Mouse (Mus musculus): Measurements from ENCODE around the gene Naaladl2. TPM values are rescaled to one million over a fixed set of nuclear protein-coding genes. Genes with fewer than 3 reads are reported as not detected.

Gene Naaladl2
- polyA plus RNA-seq, 1 experiment from 2014 or later: 0.85 TPM

GRCm38 (mm10) chr3:24391737-24392136 is 752.3 kb downstream of the Naaladl2 start:
- TF ChIP-seq EP300 (IDR thresholded peaks at IDR 0.05; ENCODE audit: low read depth) (no peak), CTCF (IDR thresholded peaks at IDR 0.05; ENCODE audit: low read depth) (no peak)
- ATAC-seq (no peak), DNase-seq (no peak)
- no peak overlapping the region for H3K4me3 ChIP-seq (ENCODE audit: low read depth, low read length)
- H3K4me2 ChIP-seq (ENCODE audit: low read depth, low read length): no peak overlapping the region
- H3K9ac ChIP-seq (replicated peaks): no peak overlapping the region
- H3K9me3 ChIP-seq (ENCODE audit: low read length): no peaks in the 10 kb centered on the region
- H3K27ac ChIP-seq (ENCODE audit: low read depth): no peak overlapping the region
- H3K4me1 ChIP-seq (ENCODE audit: insufficient read depth): no peaks in the 10 kb centered on the region
- no peaks in the 10 kb centered on the region for H3K27me3 ChIP-seq (ENCODE audit: insufficient read depth, low read length)
- H3K36me3 ChIP-seq (replicated peaks; ENCODE audit: insufficient read depth, low read length): no peaks in the 10 kb centered on the region

GRCm38 (mm10) chr3:24391311-24391710 is 752.8 kb downstream of the Naaladl2 start:
- no peaks in the 10 kb centered on the region for H3K4me1 ChIP-seq (ENCODE audit: insufficient read depth)
- H3K4me2 ChIP-seq (ENCODE audit: low read depth, low read length): no peak overlapping the region
- ATAC-seq (no peak), DNase-seq (no peak)
- no peak overlapping the region for H3K9ac ChIP-seq (replicated peaks)
- no peak overlapping the region for H3K4me3 ChIP-seq (ENCODE audit: low read depth, low read length)
- WGBS (ENCODE audit: insufficient replicate concordance): 78% methylated on average over 1 of the region's 1 CpGs
- H3K36me3 ChIP-seq (replicated peaks; ENCODE audit: insufficient read depth, low read length): no peaks in the 10 kb centered on the region
- H3K27ac ChIP-seq (ENCODE audit: low read depth): no peak overlapping the region
- no peaks in the 10 kb centered on the region for H3K27me3 ChIP-seq (ENCODE audit: insufficient read depth, low read length)
- TF ChIP-seq EP300 (IDR thresholded peaks at IDR 0.05; ENCODE audit: low read depth) (no peak), CTCF (IDR thresholded peaks at IDR 0.05; ENCODE audit: low read depth) (no peak)
- no peaks in the 10 kb centered on the region for H3K9me3 ChIP-seq (ENCODE audit: low read length)

- ATAC-seq (no peak), DNase-seq (no peak)
- 76% methylated on average over 2 of the region's 2 CpGs for WGBS (ENCODE audit: insufficient replicate concordance)
These were observed 789.1 kb downstream of the Naaladl2 start for GRCm38 (mm10) chr3:24355010-24355409.

GRCm38 (mm10) chr3:24321489-24322405 is 822.3 kb downstream of the Naaladl2 start:
- Histone ChIP-seq H3K27ac (ENCODE audit: low read depth) (no peak overlapping the region), H3K9ac (replicated peaks) (no peak overlapping the region), H3K4me2 (ENCODE audit: low read depth, low read length) (no peak overlapping the region), H3K36me3 (replicated peaks; ENCODE audit: insufficient read depth, low read length) (no peaks in the 10 kb centered on the region), H3K4me3 (ENCODE audit: low read depth, low read length) (no peak overlapping the region), H3K9me3 (ENCODE audit: low read length) (no peaks in the 10 kb centered on the region), H3K4me1 (ENCODE audit: insufficient read depth) (no peaks in the 10 kb centered on the region), H3K27me3 (ENCODE audit: insufficient read depth, low read length) (no peaks in the 10 kb centered on the region)
- ATAC-seq: no peak
- WGBS (ENCODE audit: insufficient replicate concordance): 76% methylated on average over 11 of the region's 11 CpGs
- no peak for DNase-seq
- TF ChIP-seq CTCF (IDR thresholded peaks at IDR 0.05; ENCODE audit: low read depth) (no peak), EP300 (IDR thresholded peaks at IDR 0.05; ENCODE audit: low read depth) (no peak)

More at GRCm38 (mm10) chr3:24355010-24355409, 789.1 kb downstream of the Naaladl2 start:
- H3K27ac ChIP-seq (ENCODE audit: low read depth): no peak overlapping the region
- H3K4me1 ChIP-seq (ENCODE audit: insufficient read depth): no peaks in the 10 kb centered on the region
- no peaks in the 10 kb centered on the region for H3K36me3 ChIP-seq (replicated peaks; ENCODE audit: insufficient read depth, low read length)
- no peak overlapping the region for H3K9ac ChIP-seq (replicated peaks)
- no peaks in the 10 kb centered on the region for H3K27me3 ChIP-seq (ENCODE audit: insufficient read depth, low read length)
- H3K4me2 ChIP-seq (ENCODE audit: low read depth, low read length): no peak overlapping the region
- H3K9me3 ChIP-seq (ENCODE audit: low read length): no peaks in the 10 kb centered on the region
- TF ChIP-seq EP300 (IDR thresholded peaks at IDR 0.05; ENCODE audit: low read depth): no peak
- no peak for TF ChIP-seq CTCF (IDR thresholded peaks at IDR 0.05; ENCODE audit: low read depth)
- no peak overlapping the region for H3K4me3 ChIP-seq (ENCODE audit: low read depth, low read length)

- no peak overlapping the region for H3K27ac ChIP-seq (ENCODE audit: low read depth)
- H3K27me3 ChIP-seq (ENCODE audit: insufficient read depth, low read length): no peaks in the 10 kb centered on the region
- WGBS (ENCODE audit: insufficient replicate concordance): 55% methylated on average over 4 of the region's 4 CpGs
- ATAC-seq: no peak
- no peaks in the 10 kb centered on the region for H3K36me3 ChIP-seq (replicated peaks; ENCODE audit: insufficient read depth, low read length)
- no peak overlapping the region for H3K4me2 ChIP-seq (ENCODE audit: low read depth, low read length)
- no peak for DNase-seq
- no peaks in the 10 kb centered on the region for H3K9me3 ChIP-seq (ENCODE audit: low read length)
- H3K9ac ChIP-seq (replicated peaks): no peak overlapping the region
- no peak overlapping the region for H3K4me3 ChIP-seq (ENCODE audit: low read depth, low read length)
- no peaks in the 10 kb centered on the region for H3K4me1 ChIP-seq (ENCODE audit: insufficient read depth)
- TF ChIP-seq EP300 (IDR thresholded peaks at IDR 0.05; ENCODE audit: low read depth) (no peak), CTCF (IDR thresholded peaks at IDR 0.05; ENCODE audit: low read depth) (no peak)
These were observed 829.3 kb downstream of the Naaladl2 start for GRCm38 (mm10) chr3:24314658-24315297.

- no peak for ATAC-seq
- Histone ChIP-seq H3K9me3 (ENCODE audit: low read length) (no peaks in the 10 kb centered on the region), H3K27me3 (ENCODE audit: insufficient read depth, low read length) (no peaks in the 10 kb centered on the region), H3K4me1 (ENCODE audit: insufficient read depth) (no peaks in the 10 kb centered on the region), H3K4me3 (ENCODE audit: low read depth, low read length) (no peak overlapping the region), H3K9ac (replicated peaks) (no peak overlapping the region), H3K27ac (ENCODE audit: low read depth) (no peak overlapping the region), H3K4me2 (ENCODE audit: low read depth, low read length) (no peak overlapping the region), H3K36me3 (replicated peaks; ENCODE audit: insufficient read depth, low read length) (no peaks in the 10 kb centered on the region)
- no peak for DNase-seq
- 73% methylated on average over 2 of the region's 2 CpGs for WGBS (ENCODE audit: insufficient replicate concordance)
- TF ChIP-seq CTCF (IDR thresholded peaks at IDR 0.05; ENCODE audit: low read depth) (no peak), EP300 (IDR thresholded peaks at IDR 0.05; ENCODE audit: low read depth) (no peak)
These were observed 918.6 kb downstream of the Naaladl2 start for GRCm38 (mm10) chr3:24225418-24225817.
